Mouse (Mus musculus): ENCODE data around the gene Kirrel2. TPM values are rescaled to one million over a fixed set of nuclear protein-coding genes. Genes with fewer than 3 reads are reported as not detected.

Kirrel2 gene
- polyA plus RNA-seq, 1 experiment = not detected

DNA sequence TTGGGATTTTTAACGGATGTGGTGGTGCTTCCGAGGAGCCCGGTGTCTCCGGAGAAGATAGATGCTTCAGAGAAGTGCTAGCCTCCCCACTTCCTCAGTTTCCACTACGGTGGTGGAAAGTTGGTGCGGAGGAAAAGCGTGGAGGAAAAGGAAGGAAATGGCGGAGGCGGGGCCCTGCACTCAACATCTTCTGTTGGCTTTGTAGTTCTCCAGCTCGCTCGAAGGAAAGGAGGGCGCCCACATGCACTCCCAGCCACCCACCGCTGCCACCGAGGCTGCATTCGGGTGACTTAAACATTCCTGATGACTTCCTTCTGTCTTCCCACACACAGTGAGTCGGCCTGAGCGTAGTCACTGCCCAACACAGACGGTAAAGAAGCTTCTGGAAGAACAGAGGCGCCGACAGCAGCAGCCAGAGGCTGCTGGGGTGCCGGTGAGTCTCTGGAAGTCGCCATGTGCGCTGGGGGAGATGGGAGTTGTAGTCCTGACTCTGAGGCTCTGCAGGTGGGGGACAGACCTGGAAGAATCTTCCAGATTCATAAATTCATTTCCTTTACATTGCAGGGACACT lies 34.3 kb downstream of the Kirrel2 start:
- TF ChIP-seq GATA1 (IDR thresholded peaks at IDR 0.05; ENCODE audit: low read length) = no peak

DNA sequence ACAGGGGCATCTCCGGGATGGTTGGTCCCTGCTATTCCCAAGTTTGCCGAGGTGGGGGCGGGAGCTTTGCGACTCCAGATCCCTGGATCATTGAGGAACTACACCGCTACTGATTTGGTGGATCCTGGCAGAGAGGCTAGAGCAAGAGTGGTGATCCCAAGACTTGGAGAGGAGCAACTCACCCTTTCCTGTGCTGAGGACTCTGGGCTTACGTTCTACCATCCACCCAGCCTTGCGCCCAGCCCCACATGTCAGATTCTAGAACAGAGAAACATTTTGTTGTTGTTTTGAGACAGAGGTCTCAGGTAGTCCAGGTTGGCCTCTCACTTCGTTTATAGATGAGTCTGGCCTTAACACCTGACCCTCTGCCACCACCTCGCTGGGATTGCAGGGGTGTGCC lies 34.9 kb downstream of the Kirrel2 start:
- TF ChIP-seq GATA1 (IDR thresholded peaks at IDR 0.05; ENCODE audit: low read length) = no peak

DNA sequence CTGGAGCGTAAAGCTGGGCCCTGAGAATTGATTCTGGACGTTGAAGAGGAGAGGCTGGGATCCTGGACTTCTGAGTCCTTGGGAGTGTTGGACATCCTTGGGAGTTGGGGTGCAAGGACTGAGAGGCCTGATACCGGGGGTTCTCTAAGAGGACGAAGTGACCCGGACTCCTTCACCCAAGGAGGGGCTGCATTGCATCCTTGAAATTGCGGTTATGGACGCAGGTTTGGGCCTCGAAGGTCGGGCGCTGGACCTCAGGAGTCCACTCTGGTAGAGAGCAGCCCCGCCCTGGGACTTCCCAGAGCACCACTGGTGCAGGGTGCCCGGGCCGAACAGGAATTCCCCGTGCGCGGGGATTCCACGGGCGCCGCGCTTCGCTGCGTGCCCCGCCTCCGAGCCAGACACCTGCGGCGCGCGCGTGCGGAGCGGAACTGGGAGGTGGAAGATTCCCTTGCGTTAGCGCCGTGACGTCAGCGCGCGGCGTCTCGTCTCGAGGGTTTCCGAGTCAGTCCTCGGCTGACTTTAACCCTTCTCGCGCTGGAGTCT lies 35.5 kb downstream of the Kirrel2 start:
- no peak for TF ChIP-seq GATA1 (IDR thresholded peaks at IDR 0.05; ENCODE audit: low read length)

DNA sequence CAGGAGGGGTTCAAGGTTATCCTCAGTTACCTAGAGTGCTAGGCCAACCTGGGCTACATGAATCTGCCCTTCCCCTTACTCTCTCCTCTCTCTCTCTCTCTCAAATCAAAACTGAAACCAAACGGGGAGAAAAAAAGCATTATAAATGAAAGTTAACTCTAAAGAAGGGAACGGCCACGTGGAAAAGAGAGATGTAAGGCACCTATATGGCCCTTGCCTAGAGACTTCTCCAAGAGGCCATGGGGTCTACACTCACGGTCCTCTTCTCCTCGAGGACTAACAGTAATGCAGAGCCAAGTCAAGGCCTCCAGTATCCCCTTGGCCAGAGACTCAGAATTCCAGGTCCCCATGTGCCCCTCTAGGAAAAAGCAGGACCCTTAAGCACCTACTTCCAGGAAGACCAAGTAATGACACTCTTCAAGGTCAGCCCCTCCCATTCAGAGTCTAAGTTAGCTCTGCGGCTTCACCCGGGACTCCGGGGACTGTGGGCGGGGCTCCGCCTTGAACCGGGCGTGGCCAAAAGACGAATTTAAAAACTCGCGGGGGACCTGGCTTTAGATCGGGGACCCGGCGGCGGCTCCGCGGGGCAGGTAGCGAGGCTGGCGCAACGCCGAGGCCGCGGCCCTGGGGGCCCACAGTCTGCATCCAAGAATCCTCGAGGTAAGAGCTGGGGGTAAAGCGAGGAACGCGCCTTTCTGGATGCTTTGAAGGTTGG lies 36.2 kb downstream of the Kirrel2 start, which contains the start of gene Nfkbid:
TSS of gene Nfkbid (plus strand) at position 558 of the 715 bp plus-strand sequence.
- no peak for TF ChIP-seq GATA1 (IDR thresholded peaks at IDR 0.05; ENCODE audit: low read length)

DNA sequence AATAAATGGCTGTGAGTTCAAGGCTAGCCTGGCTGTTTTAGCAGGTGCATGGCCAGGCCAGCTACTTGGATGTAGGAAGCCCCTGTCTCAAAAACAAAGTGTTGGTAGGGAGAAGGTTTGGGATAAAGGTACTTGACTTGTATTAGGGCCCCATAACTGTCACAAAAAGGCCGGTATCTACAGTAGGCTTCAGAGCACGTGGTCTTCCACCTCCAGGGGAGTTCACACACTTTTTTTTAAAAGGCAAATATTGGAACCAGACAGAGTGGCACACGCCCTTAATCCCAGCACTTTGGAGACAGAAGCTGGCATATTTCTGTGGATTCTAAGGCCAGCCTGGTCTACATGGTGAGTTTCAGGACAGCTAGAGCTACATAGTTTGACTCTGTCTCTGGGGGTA lies 36.8 kb downstream of the Kirrel2 start:
- TF ChIP-seq GATA1 (IDR thresholded peaks at IDR 0.05; ENCODE audit: low read length) = no peak

DNA sequence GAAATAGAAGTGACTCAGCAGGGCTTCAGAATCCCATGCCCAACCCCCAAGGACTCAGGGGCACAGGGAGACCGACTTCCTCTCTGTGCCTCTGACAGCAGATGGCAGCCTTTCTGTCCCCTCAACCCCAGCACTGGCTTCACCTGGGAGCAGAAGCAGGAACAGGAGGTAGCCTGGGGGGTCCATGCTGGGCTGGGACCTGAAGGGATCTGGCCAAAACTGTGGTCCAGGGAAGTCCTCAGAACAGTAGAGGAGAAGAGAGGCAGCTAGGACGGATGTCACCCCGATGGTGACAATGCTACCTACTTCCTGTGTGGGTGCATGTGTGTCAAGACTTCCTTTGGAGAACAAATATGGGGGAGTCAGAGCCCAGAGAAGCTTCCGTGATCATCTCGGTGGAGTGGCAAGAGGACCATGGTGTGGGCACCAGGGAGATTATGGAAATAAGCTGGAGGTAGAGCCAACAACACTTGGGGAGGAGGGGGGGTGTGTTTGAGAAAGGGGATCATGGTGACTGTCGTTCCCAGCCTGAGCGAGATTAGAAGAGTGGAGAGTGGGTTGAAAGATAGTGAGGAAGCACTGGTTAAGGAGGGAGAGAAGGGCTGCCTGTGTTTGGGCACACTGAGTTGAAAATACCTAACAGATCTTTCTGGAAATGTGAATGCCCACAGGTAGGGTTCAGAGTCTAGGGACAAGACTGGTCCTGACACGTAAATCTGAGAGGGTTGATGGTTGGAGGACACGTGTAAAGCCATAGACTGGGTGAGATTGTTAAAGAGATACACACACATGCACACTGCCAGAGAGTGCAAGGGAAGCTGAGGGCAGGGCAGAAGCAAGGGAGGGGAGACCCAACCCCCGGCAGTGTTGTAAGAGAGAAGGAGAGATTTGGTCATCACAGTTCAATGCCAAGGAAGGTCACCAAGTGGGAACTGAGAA lies 37.7 kb downstream of the Kirrel2 start, which contains the start of gene Hcst:
TSS of gene Hcst (minus strand) at position 294 of the 939 bp plus-strand sequence.
- no peak for TF ChIP-seq GATA1 (IDR thresholded peaks at IDR 0.05; ENCODE audit: low read length)

DNA sequence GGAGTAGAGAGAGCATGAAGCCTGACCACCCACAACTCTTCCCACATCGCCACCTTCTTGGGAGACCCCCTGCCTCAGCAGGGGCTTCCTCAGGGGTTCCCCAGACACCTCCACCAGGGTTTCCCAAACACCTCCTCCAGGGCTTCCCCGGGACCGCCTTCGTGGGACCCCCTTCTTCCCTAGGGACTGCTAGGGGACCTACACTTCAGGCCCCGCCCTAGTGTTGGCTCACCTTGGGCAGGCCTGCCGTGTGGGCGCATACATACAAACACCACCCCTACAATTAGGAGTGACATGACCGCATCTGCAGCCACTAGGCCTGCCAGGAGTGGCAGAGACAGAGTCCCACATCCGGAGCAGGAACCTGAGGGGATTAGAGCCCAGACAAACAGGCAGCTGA lies 39.6 kb downstream of the Kirrel2 start:
- TF ChIP-seq GATA1 (IDR thresholded peaks at IDR 0.05; ENCODE audit: low read length) = no peak

DNA sequence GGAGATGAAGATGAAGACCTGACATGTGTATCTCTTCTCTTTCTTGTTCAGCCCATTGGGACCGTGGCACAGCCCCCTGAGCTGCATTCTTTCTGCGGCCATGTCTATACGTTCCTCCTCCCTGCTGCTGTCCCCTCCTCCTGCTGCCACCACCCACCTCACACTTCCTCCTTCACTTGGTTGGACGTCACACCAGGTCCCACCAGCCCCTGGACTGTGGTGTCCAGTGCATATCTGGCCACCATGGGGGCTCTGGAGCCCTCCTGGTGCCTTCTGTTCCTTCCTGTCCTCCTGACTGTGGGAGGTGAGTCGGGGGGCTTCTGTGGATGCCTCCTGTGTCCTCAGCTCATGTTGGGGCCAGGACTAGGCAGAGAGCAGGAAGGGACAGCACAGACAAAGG lies 43.9 kb downstream of the Kirrel2 start, which contains the start of gene Tyrobp:
TSS of gene Tyrobp (plus strand) at position 165 of the 400 bp plus-strand sequence.
- no peak for TF ChIP-seq GATA1 (IDR thresholded peaks at IDR 0.05; ENCODE audit: low read length)

DNA sequence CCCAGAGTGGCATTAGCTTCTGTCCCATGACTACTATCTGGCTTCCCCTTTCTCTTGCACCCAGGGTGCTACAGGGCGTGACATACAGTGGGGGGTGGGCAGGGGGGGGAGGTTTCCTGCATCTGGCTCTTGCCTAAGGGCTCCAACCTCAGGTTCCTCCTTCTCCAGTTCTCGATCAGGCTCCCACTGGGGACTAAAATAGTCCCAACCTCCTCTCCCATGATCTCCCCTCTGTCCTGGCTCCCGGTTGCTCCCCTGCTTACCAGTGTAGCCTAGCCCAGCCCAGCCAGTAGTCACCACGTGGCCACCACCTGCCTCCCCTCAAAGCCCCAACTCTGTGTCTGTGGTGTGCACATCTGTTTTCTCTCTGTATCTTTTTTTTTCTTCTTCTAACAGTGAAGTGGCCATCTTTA lies 44.7 kb downstream of the Kirrel2 start:
- TF ChIP-seq GATA1 (IDR thresholded peaks at IDR 0.05; ENCODE audit: low read length) = no peak

DNA sequence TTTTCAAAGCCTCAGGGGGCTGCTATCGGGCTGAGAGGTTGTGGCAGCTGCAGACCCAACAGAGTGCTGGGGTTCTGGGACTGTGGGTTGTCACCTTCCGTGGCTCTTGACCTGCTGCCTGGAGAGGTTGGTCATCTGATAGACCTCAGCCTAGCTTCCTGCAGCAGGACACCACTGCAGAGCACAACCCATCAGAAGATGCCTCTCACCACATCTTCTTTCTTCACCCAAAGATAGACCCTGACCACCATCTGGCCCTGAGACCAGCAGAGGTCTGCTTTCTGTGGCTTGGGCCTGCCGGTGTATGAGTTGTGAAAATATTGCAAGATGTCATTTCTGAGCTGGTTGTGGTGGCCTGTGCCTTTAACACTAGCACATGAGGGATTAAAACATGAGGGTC lies 46.5 kb downstream of the Kirrel2 start:
- no peak for TF ChIP-seq GATA1 (IDR thresholded peaks at IDR 0.05; ENCODE audit: low read length)

DNA sequence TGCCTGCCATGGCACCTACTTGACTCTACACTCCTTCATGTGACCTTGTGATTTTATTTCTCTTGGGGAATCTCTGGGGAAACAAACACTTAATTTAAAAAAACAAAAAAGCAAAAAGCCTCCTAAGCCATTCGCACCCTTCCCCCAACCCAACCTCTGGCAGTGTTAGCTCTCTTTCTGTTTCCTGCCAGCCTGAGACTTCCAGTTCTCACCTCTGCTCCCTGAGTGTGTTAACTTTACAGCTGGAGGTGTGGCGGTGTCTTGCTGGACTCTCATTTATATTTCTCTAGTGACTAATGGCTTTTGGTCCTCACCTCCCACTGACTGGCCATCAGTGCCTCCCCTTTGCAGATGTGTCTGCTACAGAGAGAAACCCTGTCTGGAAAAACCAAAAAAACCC lies 47.7 kb downstream of the Kirrel2 start:
- no peak for TF ChIP-seq GATA1 (IDR thresholded peaks at IDR 0.05; ENCODE audit: low read length)

DNA sequence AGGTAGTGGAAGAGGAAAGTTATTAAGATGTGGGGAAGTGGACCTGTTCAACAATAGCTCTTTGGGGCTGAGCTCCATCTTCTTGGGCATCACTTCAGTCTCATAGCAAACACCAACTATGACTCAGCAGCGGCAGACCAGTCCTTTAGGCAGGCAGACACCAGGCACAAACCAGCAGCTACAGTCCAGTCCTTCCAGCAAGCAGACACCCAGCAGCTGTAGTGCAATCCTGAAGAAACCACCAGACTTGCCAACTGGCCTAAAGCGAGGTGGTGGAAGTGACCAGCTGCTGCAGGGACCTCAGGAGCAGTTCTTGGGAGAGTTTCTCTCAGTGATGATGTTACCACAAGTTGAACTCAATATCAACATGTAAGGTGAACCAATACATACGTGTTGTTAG lies 48.9 kb downstream of the Kirrel2 start:
- TF ChIP-seq GATA1 (IDR thresholded peaks at IDR 0.05; ENCODE audit: low read length) = no peak

DNA sequence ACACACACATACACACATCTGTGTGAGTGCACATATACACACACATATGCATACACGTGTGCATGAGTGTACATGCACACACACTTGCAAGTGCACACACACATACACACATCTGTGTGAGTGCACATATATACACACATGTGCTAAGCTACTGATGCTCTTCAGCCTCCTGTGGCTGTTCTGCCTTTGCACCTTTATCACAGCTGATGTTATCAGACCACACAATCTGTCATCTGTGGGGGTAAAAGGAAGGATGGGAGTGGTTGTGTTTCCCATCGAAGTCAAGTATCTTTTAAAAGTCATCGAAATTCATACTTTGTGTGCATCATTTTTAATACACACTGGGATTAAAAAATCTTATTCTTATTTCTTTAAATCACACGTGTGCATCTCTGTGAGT lies 55.1 kb downstream of the Kirrel2 start:
- no peak for TF ChIP-seq GATA1 (IDR thresholded peaks at IDR 0.05; ENCODE audit: low read length)

DNA sequence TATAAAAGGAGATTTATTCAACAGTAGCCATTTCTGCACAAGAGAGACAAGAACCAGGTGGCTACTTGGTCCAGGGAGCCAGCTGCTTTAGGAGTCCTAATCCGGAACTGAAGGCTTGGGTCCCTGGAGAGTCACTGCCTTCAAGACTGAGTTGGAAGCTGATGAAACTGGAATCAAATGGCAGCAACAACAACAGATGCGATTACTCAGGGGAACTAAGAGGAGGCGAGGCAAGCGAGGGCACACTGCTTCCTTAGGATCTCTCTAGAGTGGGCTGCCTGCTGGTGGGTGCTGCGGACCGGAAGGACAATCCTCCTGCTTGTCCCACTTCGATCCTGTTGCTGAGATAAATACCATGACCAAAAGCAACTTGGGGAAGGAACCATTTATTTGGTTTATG lies 57.8 kb downstream of the Kirrel2 start:
- no peak for TF ChIP-seq GATA1 (IDR thresholded peaks at IDR 0.05; ENCODE audit: low read length)

Other genes starting within 250 kb of the Kirrel2 start
- 126 and 136 TPM in 2 replicates for gene Polr2i, start 225.7 kb downstream of the Kirrel2 start, polyA plus RNA-seq (2012)
- 68.1 and 70.9 TPM in 2 replicates for gene Tbcb, start 225.4 kb downstream of the Kirrel2 start, polyA plus RNA-seq (2012)
- 0.15 TPM in 1 of 2 replicates, not detected in the other for gene Ovol3, start 222.0 kb downstream of the Kirrel2 start, polyA plus RNA-seq (2012)
- 0.12 and 0.26 TPM in 2 replicates for gene Thap8, start 177.6 kb downstream of the Kirrel2 start, polyA plus RNA-seq (2012)
- 40.6 and 75.2 TPM in 2 replicates for gene Wdr62, start 177.3 kb downstream of the Kirrel2 start, polyA plus RNA-seq (2012)
- 0.24 TPM in 1 of 2 replicates, not detected in the other for gene Clip3, start 166.0 kb downstream of the Kirrel2 start, polyA plus RNA-seq (2012)
- 59.9 and 74.5 TPM in 2 replicates for gene Alkbh6, start 149.0 kb downstream of the Kirrel2 start, polyA plus RNA-seq (2012)
- gene Syne4, start 142.9 kb downstream of the Kirrel2 start, polyA plus RNA-seq (2012) = 7.1 and 8.8 TPM in 2 replicates
- 0.39 and 0.44 TPM in 2 replicates for gene E130208F15Rik, start 135.9 kb downstream of the Kirrel2 start, polyA plus RNA-seq (2012)
- gene Sdhaf1, start 133.8 kb downstream of the Kirrel2 start, polyA plus RNA-seq (2012) = 23.4 and 30.5 TPM in 2 replicates
- not detected in 2 replicates for gene Lrfn3, start 94.9 kb downstream of the Kirrel2 start, polyA plus RNA-seq (2012)
- gene Tyrobp, start 43.9 kb downstream of the Kirrel2 start, polyA plus RNA-seq (2012) = 0.25 TPM in 1 of 2 replicates, not detected in the other
- not detected in 2 replicates for gene Hcst, start 37.8 kb downstream of the Kirrel2 start, polyA plus RNA-seq (2012)
- gene Nfkbid, start 36.0 kb downstream of the Kirrel2 start, polyA plus RNA-seq (2012) = 0.12 and 0.16 TPM in 2 replicates
- not detected in 2 replicates for gene Aplp1, start 12.2 kb downstream of the Kirrel2 start, polyA plus RNA-seq (2012)
- gene Nphs1, start 625 bp upstream of the Kirrel2 start, polyA plus RNA-seq (2012) = not detected in 2 replicates
- not detected in 2 replicates for gene Prodh2, start 35.9 kb upstream of the Kirrel2 start, polyA plus RNA-seq (2012)
- gene Arhgap33, start 77.4 kb upstream of the Kirrel2 start, polyA plus RNA-seq (2012) = 70.2 and 78.5 TPM in 2 replicates
- gene Hspb6, start 94.5 kb upstream of the Kirrel2 start, polyA plus RNA-seq (2012) = 17.1 and 19.6 TPM in 2 replicates
- gene Proser3, start 94.6 kb upstream of the Kirrel2 start, polyA plus RNA-seq (2012) = 32.5 and 41.8 TPM in 2 replicates
- gene Lin37, start 102.1 kb upstream of the Kirrel2 start, polyA plus RNA-seq (2012) = 145 and 158 TPM in 2 replicates
- gene U2af1l4, start 105.6 kb upstream of the Kirrel2 start, polyA plus RNA-seq (2012) = 85.2 and 111 TPM in 2 replicates
- 2.4 and 5.3 TPM in 2 replicates for gene Gm49396, start 105.7 kb upstream of the Kirrel2 start, polyA plus RNA-seq (2012)
- gene Psenen, start 105.9 kb upstream of the Kirrel2 start, polyA plus RNA-seq (2012) = 49.9 and 57.2 TPM in 2 replicates
- gene Igflr1, start 107.7 kb upstream of the Kirrel2 start, polyA plus RNA-seq (2012) = 3.7 and 8.3 TPM in 2 replicates
- gene Kmt2b, start 131.0 kb upstream of the Kirrel2 start, polyA plus RNA-seq (2012) = 137 and 147 TPM in 2 replicates
- 0.31 and 0.49 TPM in 2 replicates for gene Zbtb32, start 141.2 kb upstream of the Kirrel2 start, polyA plus RNA-seq (2012)
- gene Upk1a, start 155.2 kb upstream of the Kirrel2 start, polyA plus RNA-seq (2012) = 1.4 and 2.7 TPM in 2 replicates
- gene Cox6b1, start 168.5 kb upstream of the Kirrel2 start, polyA plus RNA-seq (2012) = 98.1 and 264 TPM in 2 replicates
- gene Etv2, start 178.2 kb upstream of the Kirrel2 start, polyA plus RNA-seq (2012) = not detected in 2 replicates
- gene Rbm42, start 192.6 kb upstream of the Kirrel2 start, polyA plus RNA-seq (2012) = 415 and 519 TPM in 2 replicates
- 38.7 and 69.6 TPM in 2 replicates for gene Haus5, start 207.3 kb upstream of the Kirrel2 start, polyA plus RNA-seq (2012)
- not detected in 2 replicates for gene Pmis2, start 213.9 kb upstream of the Kirrel2 start, polyA plus RNA-seq (2012)
- gene 2200002J24Rik, start 241.2 kb upstream of the Kirrel2 start, polyA plus RNA-seq (2012) = not detected in 2 replicates

Data from G1E-ER4 (cell line).